Mouse (Mus musculus) retina, postnatal 1 day (tissue): ENCODE data around the gene Mocs3.

Experiments
- DNase-seq: peaks from one replicate; pipeline ENCODE4 v3.0.0-alpha.2; 2012

Gene Mocs3

GRCm38 (mm10) chr2:168230026-168230728 lies at the start of gene Mocs3, which contains the start of the genes Gm20716 and Dpm1:
Gene Mocs3, plus strand, starts transcription at chr2:168230622.
Gene Gm20716, minus strand, starts transcription at chr2:168230364.
Gene Dpm1, minus strand, starts transcription at chr2:168230591.
- DNase-seq, result peak; percentile 95

- DNase-seq, result no peak
Measured at GRCm38 (mm10) chr2:168191856-168192255, 38.6 kb upstream of the Mocs3 start.

- DNase-seq, result no peak
Measured at GRCm38 (mm10) chr2:168193685-168194084, 36.7 kb upstream of the Mocs3 start.

- no peak for DNase-seq
Measured at GRCm38 (mm10) chr2:168195721-168196120, 34.7 kb upstream of the Mocs3 start.

GRCm38 (mm10) chr2:168198421-168198820 lies 32.0 kb upstream of the Mocs3 start:
- DNase-seq, result no peak

GRCm38 (mm10) chr2:168199476-168199875 lies 30.9 kb upstream of the Mocs3 start:
- no peak for DNase-seq

- DNase-seq, result no peak
Measured at GRCm38 (mm10) chr2:168200014-168200691, 30.3 kb upstream of the Mocs3 start.

- DNase-seq, result no peak
Measured at GRCm38 (mm10) chr2:168204476-168204999, 25.9 kb upstream of the Mocs3 start.

GRCm38 (mm10) chr2:168205265-168205664 lies 25.2 kb upstream of the Mocs3 start:
- peak; percentile 95 for DNase-seq

GRCm38 (mm10) chr2:168205681-168206631 lies 24.5 kb upstream of the Mocs3 start:
- DNase-seq, result peak; percentile 60

GRCm38 (mm10) chr2:168206725-168207644 lies 23.4 kb upstream of the Mocs3 start, which contains the start of gene Adnp:
Gene Adnp, minus strand, starts transcription at chr2:168207112.
- peak; percentile 99 for DNase-seq

- DNase-seq, result no peak
Measured at GRCm38 (mm10) chr2:168207883-168208282, 22.5 kb upstream of the Mocs3 start.

GRCm38 (mm10) chr2:168213788-168214397 lies 16.5 kb upstream of the Mocs3 start:
- no peak for DNase-seq

GRCm38 (mm10) chr2:168223326-168223725 lies 7.1 kb upstream of the Mocs3 start:
- no peak for DNase-seq

GRCm38 (mm10) chr2:168229116-168230025 lies 1.1 kb upstream of the Mocs3 start:
- no peak for DNase-seq

GRCm38 (mm10) chr2:168230773-168231470 lies 500 bp downstream of the Mocs3 start:
- DNase-seq, result peak; percentile 31

- DNase-seq, result no peak
Measured at GRCm38 (mm10) chr2:168231471-168231829, 1.0 kb downstream of the Mocs3 start.

- no peak for DNase-seq
Measured at GRCm38 (mm10) chr2:168233286-168233685, 2.9 kb downstream of the Mocs3 start.

- no peak for DNase-seq
Measured at GRCm38 (mm10) chr2:168238335-168238734, 7.9 kb downstream of the Mocs3 start.
